Mouse (Mus musculus) cerebellum, postnatal 4 days (tissue): ENCODE measurements around the gene Vps72.
A peak's percentile ranks its signal among the peaks of the same experiment; 100 is the strongest.
"Not testable (repeated sequence)": the region's sequence is repeated elsewhere in the genome, so short reads cannot be mapped to it uniquely, and the experiment has no call there.

Experiments
- DNase-seq, 2 experiments: peaks; one replicate each; pipeline ENCODE4 v3.0.0; 2022; ENCODE audit warnings: low spot score in 2 of 2, mixed read lengths in 1 of 2

The Vps72 gene

DNA sequence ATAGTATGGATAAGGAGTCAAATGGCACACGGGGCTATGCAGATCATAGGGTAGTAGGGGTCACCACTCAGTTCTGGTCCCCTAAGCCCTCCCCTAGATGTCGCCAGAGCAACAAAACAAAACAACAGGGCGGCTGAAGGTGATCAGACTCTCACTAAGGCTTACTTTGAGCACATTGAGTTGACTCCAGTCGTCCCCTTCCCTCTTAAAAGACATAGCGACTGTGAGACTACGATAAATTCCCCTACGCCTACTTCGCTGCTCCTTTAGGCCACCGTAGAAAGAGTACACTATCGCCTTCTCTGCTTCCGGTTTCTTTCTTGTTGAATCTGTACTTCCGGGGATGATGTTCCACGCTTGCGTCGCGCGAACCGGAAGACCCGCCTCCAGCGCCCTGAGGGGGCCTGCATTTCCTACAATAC lies 22.9 kb downstream of the Vps72 start, which contains the start of the genes Scnm1 and Lysmd1:
TSS of gene Scnm1 (minus strand) at position 332 of the 422 bp plus-strand sequence.
TSS of gene Lysmd1 (plus strand) at position 409 of the 422 bp plus-strand sequence.
- peak; percentile 61 to 83 for DNase-seq

DNA sequence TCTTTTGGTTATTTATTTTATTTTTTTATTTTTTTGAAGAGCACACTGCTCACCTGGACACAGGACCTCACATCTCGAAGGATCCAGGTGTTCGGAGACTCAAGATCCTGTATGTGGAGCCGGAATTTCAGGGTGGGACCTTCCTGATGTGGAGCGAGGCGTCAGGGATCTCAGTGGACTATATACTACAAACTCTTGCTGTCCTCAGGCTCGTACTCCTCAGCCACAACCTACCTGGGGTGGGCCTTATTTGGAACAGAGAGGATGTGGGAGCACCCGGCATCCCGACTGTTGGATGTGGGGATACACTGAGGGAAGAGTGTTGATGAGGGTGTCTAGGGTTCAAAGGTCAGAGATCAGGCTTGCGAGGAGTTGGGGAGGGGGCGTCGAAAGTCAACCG lies 23.3 kb downstream of the Vps72 start:
- DNase-seq, result not testable (repeated sequence)

DNA sequence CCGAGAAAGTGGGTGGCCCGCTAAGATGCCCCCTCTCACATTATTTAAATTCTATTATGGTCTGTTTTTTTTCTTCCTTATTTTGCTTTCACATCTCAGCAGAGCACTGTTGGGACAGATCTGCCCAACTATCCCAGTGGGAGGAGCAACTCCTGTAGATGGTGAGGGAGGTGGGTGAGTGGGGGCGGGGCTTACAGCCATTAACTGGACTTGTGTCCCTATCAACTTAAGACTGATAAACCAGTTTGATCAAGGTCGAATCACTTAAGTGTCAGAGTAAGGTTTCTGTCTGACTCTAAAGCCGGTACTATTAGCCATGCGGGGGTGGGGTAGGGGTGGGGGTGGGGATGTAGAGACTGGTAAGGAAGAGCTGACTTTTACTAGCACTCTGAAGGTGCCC lies 24.2 kb downstream of the Vps72 start:
- DNase-seq, result no peak

DNA sequence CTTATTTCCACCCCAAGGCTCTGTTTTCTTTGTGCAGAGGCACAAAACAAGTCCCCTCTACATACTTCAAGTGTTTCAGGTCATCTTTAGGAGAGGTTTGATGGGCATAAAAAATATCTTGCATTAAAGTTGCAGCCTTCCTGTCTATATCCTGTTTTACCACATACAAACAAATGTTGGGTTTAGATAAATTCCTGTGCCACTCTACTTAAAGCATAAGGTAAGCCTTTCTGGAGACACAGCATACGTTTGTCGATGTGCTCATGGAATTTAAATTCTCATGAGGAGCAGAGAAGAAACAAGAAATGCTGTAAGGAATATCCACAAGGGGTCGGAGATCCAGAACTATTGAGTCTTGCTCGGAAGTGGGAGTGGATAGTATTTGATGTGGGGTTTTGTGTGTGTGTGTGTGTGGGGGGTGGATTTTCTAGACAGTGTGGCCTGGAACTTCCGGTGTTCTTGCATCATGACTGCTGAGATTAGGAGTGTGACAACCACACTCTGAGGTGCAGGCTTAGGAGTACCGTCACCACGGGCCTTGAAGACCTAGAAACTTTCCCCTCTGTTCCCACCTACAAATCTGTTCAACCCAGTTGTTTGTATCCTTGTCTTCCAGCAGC lies 24.7 kb downstream of the Vps72 start:
- no peak for DNase-seq

DNA sequence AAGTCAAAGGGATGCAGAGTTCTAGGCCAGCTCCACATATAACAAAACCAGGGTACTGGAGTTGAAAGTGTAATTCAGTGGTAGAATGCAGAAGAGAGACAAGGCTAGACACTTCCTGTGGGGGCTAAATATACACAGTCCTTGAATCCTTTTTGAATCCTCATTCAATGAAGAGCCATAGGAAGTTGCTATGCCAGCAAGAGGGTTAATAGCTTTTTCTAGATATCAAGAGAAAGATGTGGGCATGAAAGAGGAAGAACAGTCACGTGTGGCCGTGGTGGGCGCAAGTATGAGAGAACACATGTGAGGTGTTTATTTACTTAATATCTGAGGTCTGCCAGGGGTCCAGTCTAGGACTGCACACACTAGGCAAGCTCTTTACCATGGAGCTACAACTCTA lies 25.5 kb downstream of the Vps72 start:
- no peak for DNase-seq

DNA sequence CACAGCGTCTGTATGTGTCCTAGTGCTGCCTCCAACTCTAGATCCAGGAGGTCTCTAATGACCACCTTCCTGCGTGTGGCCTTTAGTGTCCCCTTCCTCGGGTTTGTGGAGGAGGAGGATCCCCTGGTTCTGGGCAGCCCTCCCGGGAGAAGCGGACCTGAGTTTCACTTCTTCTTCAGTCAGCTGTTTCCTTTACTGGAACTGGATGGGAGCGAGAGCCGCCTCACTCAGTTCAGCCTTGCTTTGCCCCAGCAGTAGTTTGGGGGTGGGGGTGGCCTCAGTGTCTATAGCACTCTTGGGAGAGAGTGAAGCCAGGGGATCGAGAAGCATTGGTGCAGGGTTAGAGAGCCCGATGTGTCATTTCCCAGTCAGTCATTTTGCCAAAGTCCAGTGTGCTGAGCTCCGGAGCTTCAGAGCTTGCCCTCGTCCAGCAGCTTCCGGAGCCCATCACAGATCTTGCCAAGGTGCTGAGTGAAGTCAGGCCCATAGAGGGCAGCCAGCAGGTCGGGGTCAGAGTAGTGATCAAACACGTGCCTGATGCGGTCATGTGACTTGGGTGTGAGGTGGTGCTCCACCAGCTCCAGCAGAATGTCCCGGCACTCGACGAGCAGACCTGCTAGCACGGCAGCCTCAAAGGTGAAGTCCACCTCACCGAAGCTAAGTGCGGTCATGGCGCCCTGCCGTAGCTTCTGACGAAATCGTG lies 28.9 kb downstream of the Vps72 start:
- DNase-seq, result no peak

DNA sequence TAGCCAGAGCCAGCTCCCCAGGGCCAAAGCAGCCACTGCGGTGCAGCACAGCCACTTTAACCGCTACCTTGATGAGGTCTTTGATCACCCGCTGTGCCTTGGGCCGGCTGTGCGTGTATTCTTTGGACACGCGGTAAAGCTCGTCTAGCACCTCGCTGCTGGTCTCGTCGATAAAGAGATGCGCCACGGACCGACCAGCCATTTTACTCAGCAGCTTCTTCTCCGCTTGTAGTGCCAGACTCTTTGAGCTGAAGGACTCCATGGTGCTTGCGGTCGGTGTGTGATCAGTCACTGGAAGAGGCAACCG lies 29.4 kb downstream of the Vps72 start:
- DNase-seq, result no peak

DNA sequence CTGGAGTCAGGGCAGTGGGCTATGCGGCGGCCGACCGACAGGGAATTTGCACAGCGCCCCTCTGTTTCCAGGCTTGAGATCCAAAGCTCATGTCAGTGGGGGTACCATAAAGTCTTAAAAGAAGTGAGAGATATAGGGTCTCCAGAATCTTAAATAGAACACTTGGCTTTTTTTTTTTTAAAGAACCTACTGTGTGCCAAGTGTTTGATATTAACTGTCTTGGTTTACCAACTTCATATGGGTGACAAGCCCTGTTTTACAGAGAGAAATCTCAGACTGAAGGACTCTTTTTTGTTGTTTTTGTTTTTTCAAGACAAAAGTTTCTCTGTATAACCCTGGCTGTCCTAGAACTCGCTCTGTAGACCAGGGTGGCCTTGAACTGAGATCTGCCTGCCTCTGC lies 30.0 kb downstream of the Vps72 start:
- DNase-seq, result no peak

DNA sequence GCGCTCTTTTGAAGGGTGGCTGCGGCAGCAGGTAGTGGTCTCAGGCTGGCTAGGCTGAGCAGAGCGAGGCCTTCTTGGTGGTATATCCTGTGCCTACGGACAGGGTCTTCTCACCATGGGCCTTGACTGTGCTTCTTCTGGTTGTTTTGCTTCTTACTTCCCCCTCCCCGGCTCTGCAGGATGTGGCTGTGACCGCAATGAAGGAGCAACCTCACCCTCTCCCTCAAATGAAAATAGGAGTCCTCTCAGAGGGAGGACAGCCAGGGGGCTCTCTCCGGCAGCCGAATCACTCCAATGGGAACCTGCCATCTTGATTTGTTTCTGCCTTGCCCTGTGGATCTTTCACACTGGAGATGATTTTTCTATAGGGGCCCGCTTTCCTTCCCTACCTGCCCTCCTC lies 30.7 kb downstream of the Vps72 start:
- DNase-seq, result no peak

DNA sequence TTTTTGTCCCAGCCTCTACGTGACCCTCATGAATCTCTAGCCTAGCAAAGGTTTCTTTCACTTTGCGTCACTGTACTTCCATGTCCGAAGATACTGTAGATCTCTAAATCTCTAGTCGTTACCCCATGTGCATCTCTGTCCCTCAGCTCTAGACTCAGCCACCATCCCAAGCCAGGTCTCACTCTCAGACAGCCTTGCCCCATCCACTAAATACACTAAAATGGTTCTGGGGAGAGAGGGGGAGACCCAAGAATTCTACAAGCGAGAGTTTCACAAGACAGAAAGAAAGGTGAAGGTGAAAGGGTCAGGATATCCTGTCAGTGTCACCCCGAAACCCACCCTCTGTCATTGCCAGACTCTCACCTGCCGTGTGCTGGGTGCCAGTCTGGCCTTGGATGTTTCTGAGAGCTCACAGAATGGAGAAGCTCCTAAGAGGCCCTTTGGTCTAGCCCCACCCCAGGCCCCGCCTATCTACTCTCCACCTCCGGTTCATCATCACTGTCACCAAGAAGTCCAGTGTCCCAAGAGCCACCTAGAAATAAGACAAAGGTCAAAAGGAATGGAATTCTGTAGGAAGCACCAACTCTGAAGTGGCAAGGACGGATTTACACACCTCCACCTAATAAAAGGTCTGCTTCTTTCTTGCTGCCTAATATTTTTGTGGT lies 31.3 kb downstream of the Vps72 start, which contains the start of gene Tnfaip8l2:
TSS of gene Tnfaip8l2 (minus strand) at position 409 of the 665 bp plus-strand sequence.
- DNase-seq, result no peak

DNA sequence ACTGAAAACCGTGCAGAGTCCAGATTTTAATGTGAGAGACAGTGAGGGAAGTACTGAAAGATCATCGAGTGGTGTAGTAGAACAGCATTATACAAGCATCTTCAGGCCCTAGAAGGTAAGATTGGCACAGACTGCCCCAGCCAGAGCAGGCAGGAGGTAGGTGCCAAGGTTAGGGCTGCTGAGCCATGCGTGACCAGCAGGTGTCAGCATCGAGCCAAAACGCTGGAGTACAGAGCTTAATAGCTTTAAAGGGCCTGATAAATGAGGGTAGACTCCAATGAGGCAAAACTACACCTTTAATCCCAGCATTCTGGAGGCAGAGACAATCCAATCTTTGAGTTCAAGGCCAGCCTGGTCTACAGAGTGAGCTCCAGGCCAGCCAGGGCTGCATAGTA lies 31.8 kb downstream of the Vps72 start:
- DNase-seq, result peak; percentile 70 to 89

DNA sequence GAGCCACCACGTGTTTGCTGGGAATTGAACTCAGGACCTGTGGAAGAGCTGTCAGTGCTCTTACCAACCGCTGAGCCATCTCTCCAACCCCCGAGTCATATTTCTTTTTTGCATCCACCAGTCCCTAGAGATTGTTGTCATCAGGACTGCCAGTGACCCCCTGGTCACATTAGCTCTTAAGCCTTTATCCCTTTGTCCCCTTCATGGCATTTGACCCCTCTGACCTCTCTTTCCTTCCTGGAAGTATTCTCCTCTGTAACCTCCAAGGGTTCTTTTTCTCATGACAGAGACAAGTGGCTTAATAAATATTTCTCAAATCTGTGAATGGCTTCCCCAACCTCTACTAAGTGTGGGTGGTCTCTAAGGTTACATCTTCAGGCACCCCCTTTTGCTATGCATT lies 37.1 kb downstream of the Vps72 start:
- no peak for DNase-seq

DNA sequence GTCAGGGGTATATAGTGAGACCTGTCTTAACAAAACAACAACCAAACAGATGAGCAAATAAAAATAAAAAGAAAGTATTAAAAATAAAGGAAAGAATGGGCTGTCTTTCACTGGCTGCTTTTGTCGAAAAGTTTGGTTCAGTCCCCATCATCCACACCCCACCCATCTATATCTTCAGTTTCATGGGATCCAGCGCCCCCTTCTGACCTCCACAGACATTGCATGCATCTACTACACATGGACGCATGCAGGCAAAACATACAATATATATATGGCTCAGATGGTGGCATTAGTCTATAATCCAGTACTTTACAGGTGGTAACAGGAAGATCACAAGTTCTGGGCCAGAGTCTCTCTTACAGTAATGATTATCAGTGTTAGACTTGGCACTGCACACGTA lies 43.1 kb downstream of the Vps72 start:
- DNase-seq, result no peak

DNA sequence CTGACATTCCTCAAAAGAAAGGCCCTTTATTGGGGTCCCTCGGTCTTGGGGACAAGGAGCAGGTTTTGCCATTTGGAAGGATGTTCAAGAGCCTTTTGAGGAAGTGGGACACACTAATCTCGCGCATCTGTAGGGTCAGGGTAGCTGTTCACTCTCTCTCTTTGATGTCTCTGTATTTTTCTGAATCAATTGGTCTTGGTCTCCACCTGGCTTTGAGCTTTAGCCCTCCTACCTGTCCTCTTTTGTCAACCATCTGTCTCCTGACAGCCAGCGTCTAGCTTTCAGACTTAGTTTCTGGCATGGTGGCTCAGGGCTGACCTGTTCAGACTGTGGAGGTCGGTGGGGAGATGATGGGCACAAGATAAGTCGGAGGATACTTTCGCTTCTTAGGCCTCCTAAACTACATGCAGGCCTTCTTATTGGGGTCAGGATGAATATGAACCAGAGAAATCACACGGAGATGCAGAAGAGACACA lies 48.7 kb downstream of the Vps72 start:
- DNase-seq, result no peak

DNA sequence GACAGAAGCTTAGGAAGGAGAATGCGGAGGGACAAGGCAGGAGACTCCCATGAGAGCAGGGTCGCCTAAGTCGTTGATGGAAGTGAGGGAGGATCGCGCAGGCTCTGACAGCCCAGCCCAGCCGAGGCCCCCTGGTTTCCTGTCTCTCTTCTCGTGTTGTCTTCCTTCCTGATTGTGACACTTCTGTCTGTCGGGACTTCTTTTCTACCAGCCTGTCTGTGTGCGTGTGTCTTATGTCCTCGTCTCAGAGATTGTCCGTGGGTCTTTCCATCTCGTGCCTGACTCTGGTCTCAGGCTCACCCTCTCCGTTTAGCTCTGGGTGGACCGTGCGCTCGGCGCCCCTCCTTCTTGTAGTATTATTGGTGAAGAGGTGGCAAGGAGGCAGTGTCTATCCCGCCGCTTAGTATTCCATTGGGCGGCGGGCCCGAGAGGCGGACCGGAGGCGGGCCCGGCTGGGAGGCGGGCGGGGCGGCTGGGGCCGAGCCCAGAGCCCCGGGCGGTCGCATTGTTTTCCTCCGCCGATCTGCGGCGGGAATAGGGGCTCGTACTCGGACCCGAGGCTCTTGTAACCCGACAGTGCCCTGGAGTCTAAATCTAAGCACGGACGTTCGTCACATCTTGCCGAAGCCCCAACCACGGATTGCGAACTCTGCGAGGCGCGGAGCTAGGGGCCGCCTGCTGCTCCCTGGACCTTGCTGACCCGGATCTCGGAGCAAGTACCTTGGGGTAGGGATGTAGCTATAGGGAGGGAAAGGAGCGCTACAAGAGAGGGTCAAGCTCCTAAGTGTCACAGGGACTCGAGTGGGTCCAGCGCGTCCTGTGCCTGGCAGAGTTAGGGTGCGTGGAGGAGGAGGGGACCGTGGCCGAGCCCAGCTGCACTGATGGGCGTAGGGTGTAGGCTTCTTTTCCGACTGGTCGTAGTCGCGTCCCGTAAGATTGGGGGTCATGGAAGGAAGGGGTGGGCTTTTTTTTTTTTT lies 49.5 kb downstream of the Vps72 start, which contains the start of gene Sema6c:
TSS of gene Sema6c (plus strand) at position 471 of the 977 bp plus-strand sequence.
- DNase-seq, result peak; percentile 62 to 88

DNA sequence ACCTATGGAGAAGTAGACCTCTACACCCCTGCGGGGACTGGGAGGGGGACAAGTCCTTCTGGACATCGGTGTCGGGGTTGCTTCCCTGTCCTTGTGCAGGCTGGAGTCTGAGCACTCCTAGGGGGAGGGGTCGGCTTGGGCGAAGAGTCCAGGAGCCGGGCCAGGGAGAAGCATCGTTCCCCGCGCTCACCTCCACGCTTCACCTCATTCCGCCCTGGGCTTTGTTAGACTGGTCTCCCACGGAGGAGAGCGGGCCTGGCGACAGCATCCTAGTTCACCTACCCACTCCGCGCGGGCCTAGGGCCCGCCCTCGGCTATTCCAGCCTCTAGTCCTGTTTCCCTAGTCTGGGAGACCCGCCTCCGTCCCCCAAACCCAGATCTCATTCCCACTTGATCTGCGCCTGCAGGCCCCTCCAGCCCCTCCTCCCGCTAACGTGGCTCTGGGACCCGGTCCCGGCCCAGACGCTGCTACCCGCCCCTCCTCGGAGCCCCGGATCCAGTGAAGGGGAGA lies 50.3 kb downstream of the Vps72 start:
- DNase-seq, result peak in 1 of 2 experiments; percentile 46

DNA sequence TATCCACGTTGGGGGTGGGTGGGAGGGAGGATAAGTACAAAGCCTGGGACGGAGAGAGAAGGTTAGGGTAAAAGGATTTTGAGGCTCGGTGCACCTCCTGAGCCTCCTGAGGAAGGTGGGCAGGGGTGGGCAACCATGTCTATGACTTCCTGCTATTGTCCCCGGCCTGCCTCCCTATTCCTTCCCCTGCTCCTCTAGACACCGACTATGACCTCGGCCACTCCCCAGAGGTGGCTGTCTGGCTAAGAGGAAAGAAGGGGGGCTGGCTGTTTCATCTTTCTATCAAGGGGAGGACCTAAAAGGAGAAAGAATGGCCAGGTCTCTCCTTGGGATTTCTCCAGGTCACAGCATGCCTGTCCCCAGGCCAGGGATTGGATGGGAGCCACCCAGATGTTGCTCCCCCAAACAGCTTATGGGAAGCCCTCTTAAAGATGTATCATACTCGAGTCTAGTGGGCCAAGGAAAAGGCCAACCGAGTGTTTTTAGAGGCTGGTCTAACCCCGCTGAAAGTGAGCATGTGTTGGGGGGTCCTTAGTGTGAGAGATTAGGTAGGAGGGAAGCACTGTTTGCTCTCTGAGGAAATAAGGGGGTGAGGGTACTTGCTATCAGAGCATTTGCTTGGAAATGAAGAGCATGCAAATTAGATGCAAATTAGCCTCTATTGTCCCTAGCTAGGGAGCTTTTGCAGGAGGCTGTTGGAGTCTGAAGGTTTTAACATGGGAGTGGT lies 51.0 kb downstream of the Vps72 start:
- peak in 1 of 2 experiments; percentile 26 for DNase-seq

DNA sequence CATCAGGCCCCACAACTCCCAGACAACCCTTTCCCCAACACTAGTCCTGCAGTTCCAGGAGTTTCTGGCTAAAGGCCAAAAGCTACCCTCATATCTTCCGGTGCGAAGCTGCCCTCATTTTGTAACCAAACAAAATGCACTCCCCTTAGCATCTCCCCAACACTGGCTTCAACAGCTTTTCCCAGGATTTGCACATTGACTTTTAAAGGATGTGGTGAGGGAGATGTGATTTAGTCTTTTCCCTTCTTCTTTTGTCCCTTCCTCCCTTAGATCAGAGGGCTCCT lies 51.5 kb downstream of the Vps72 start:
- no peak for DNase-seq

DNA sequence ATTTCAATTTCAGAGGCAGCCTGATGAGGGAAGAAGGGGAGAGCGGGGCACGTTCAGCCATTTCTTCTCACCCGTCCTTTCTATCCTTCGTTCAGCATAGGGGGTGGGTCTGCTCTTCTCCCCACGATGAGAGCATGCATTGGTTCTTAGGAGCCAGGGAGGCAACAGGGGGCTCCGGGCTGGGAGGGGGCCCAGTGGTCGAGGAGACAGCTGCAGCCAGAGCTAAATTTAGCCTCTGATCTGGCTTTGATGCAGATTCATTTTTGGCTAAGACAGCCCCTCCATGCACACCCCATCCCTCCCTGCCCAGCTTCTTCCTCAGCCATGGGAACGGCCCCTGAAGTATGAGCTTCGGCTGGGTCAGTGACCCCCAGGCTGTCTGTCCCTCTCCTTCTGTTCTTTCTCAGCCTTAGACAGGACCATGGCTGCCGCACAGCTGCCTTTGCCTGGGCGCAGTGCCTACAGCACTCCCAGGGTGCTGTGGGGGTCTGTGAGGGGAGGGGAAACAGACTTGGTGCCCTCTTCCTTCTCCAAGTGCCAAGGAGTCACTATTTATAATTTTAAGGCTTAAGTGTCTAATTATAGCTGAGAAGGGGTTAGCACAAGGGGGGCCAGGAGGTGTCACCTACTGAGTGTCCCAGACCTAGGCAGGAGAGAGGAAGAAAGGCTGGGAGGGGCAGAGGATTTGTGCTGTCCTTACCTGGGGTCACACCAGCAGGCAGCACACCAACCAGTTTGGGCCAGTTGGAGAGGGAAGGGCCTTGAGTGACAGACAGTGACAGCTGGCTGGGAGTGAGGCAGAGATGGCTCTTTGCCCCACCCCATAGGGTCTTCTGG lies 52.8 kb downstream of the Vps72 start:
- DNase-seq, result peak in 1 of 2 experiments; percentile 31

DNA sequence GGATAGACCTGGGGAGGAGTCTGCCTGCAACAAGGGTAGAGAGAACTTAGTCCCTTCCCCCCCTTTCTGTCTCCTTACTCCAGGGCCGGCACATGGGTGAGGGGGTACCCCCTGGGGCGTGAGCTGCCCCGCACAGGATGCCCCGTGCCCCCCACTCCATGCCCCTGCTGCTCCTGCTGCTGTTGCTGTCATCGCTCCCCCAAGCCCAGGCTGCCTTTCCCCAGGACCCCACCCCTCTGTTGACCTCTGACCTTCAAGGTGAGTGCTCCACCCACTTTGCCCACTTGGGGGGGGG lies 53.4 kb downstream of the Vps72 start:
- DNase-seq, result no peak
